Mouse (Mus musculus): ENCODE data around the gene Hcn4. TPM values are rescaled to one million over a fixed set of nuclear protein-coding genes. Genes with fewer than 3 reads are reported as not detected.

Hcn4 gene
- 1.8 and 2.7 TPM in 2 replicates for polyA plus RNA-seq (2016; fragmentation: Nextera tagmentation; extraction: Ambion mirVana)

DNA sequence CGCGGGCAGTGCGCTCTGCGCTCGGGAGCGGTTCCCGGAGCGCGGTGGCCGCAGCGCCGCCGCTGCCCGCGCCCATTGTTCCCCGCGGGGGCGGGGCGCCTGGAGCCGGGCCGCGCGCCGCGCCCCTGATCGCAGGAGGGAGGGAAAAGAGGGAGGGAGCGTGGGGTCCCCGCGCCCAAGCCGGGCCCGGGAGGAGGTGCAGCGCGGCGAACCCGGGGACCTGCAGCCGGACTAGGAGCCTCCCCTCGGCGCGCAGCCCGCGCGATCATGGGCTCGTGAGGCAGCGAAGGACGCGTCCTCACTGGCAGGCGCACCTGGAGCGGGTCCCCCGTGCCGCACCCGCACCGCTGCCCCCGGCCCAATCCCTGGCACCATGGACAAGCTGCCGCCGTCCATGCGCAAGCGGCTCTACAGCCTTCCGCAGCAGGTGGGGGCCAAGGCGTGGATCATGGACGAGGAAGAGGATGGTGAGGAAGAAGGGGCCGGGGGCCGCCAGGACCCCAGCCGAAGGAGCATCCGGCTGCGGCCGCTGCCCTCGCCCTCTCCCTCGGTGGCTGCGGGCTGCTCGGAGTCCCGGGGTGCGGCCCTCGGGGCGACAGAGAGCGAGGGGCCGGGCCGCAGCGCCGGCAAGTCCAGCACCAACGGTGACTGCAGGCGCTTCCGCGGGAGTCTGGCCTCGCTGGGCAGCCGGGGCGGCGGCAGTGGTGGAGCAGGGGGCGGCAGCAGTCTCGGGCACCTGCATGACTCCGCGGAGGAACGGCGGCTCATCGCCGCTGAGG lies at the start of gene Hcn4:
TSS of gene Hcn4 (plus strand) at position 274 of the 779 bp plus-strand sequence.
- Histone ChIP-seq H3K4me2 (replicated peaks) (peak within 1 kb of the TSS; percentile 82), H3K27ac (peak within 1 kb of the TSS; percentile 96), H3K4me1 (peaks cover 38% of the 10 kb centered on the region), H3K9me3 (replicated peaks) (no peaks in the 10 kb centered on the region), H3K4me3 (peak within 1 kb of the TSS; percentile 79), H3K36me3 (no peaks in the 10 kb centered on the region), H3K9ac (peak within 1 kb of the TSS; percentile 80), H3K27me3 (peaks cover 59% of the 10 kb centered on the region)
- WGBS = under 1% methylated on average over 68 of the region's 95 CpGs
- ATAC-seq (ENCODE audit: low FRiP score) = peak; percentile 32; the same call in 1 of the 2 replicates

DNA sequence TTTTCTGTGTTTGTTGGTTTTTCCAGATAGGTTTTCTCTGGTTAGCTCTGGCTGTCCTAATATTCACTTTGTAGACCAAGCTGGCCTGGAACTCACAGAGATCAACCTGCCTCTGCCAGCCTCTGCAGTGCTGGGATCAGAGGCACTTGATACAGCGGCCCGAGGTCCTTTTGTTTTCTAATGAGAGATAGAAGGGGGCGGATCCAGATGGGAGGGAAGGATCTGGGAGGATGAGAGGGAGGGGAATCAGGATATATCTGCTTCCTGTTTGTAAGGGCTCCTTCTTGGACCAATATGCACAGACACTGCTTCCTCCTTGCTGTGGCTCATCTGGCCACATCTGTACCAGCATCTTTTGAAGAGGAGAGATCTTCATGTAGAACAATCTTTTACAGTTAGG lies 48.5 kb upstream of the Hcn4 start:
- no peaks in the 10 kb centered on the region for H3K36me3 ChIP-seq
- no peaks in the 10 kb centered on the region for H3K27me3 ChIP-seq
- H3K27ac ChIP-seq = no peak overlapping the region
- no peak overlapping the region for H3K4me3 ChIP-seq
- ATAC-seq (ENCODE audit: low FRiP score) = no peak
- no peaks in the 10 kb centered on the region for H3K9me3 ChIP-seq (replicated peaks)
- H3K4me2 ChIP-seq (replicated peaks) = no peak overlapping the region
- H3K9ac ChIP-seq = no peak overlapping the region
- H3K4me1 ChIP-seq = peaks cover 3% of the 10 kb centered on the region; the same call in 1 of the 2 replicates
- WGBS = 74% methylated on average over 3 of the region's 3 CpGs

GRCm38 (mm10) chr9:58775363-58775762 lies 47.8 kb upstream of the Hcn4 start:
- no peaks in the 10 kb centered on the region for H3K4me1 ChIP-seq
- 8% methylated on average over 2 of the region's 2 CpGs for WGBS

GRCm38 (mm10) chr9:58789476-58789875 lies 33.7 kb upstream of the Hcn4 start:
- H3K27ac ChIP-seq = no peak overlapping the region
- H3K4me2 ChIP-seq (replicated peaks) = no peak overlapping the region
- H3K4me3 ChIP-seq = no peak overlapping the region
- no peak overlapping the region for H3K9ac ChIP-seq
- H3K27me3 ChIP-seq = no peaks in the 10 kb centered on the region
- H3K9me3 ChIP-seq (replicated peaks) = no peaks in the 10 kb centered on the region
- 82% methylated on average over 3 of the region's 3 CpGs for WGBS
- peaks cover 3% of the 10 kb centered on the region; the same call in 1 of the 2 replicates for H3K4me1 ChIP-seq
- H3K36me3 ChIP-seq = no peaks in the 10 kb centered on the region
- no peak for ATAC-seq (ENCODE audit: low FRiP score)

More at GRCm38 (mm10) chr9:58775363-58775762, 47.8 kb upstream of the Hcn4 start:
- no peak for ATAC-seq (ENCODE audit: low FRiP score)
- no peak overlapping the region for H3K27ac ChIP-seq
- no peak overlapping the region for H3K4me2 ChIP-seq (replicated peaks)
- H3K36me3 ChIP-seq = no peaks in the 10 kb centered on the region
- H3K9ac ChIP-seq = no peak overlapping the region
- H3K4me3 ChIP-seq = no peak overlapping the region
- no peaks in the 10 kb centered on the region for H3K27me3 ChIP-seq
- no peaks in the 10 kb centered on the region for H3K9me3 ChIP-seq (replicated peaks)

- Histone ChIP-seq H3K4me1 (no peaks in the 10 kb centered on the region), H3K4me2 (replicated peaks) (no peak overlapping the region), H3K27me3 (peaks cover 2% of the 10 kb centered on the region; the same call in 1 of the 2 replicates), H3K9me3 (replicated peaks) (no peaks in the 10 kb centered on the region), H3K4me3 (no peak overlapping the region), H3K27ac (no peak overlapping the region), H3K36me3 (no peaks in the 10 kb centered on the region), H3K9ac (no peak overlapping the region)
- ATAC-seq (ENCODE audit: low FRiP score) = no peak
- WGBS = 87% methylated on average over 7 of the region's 7 CpGs
Measured at GRCm38 (mm10) chr9:58798155-58798554, 25.1 kb upstream of the Hcn4 start.

DNA sequence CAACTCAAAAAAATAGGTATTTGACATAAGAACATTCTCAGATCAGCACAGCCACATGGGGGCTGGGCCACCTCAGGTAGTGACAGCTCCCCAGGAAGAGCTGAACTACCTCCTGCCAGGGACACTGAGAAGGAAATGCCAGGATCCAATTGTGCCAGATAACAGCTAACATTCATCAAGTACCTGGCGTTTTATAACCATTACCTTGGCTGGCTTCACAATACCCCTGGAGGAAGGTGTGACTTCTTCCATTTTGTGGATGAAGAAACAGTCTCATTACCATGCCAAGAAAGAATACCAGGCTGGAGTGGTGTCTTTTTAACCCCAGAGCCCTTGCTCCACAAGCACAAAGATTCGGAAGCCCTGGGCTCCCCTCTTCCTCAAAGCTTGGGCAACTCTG lies 21.8 kb upstream of the Hcn4 start:
- H3K27me3 ChIP-seq = peaks cover 2% of the 10 kb centered on the region
- ATAC-seq (ENCODE audit: low FRiP score) = no peak
- peaks cover 5% of the 10 kb centered on the region; the same call in 1 of the 2 replicates for H3K4me1 ChIP-seq
- H3K9me3 ChIP-seq (replicated peaks) = no peaks in the 10 kb centered on the region
- no peak overlapping the region for H3K27ac ChIP-seq
- 83% methylated on average over 2 of the region's 2 CpGs for WGBS
- no peak overlapping the region for H3K4me3 ChIP-seq
- H3K4me2 ChIP-seq (replicated peaks) = no peak overlapping the region
- H3K36me3 ChIP-seq = no peaks in the 10 kb centered on the region
- no peak overlapping the region for H3K9ac ChIP-seq

GRCm38 (mm10) chr9:58802294-58802693 lies 20.9 kb upstream of the Hcn4 start:
- no peak for ATAC-seq (ENCODE audit: low FRiP score)
- Histone ChIP-seq H3K27ac (no peak overlapping the region), H3K4me3 (no peak overlapping the region), H3K4me2 (replicated peaks) (no peak overlapping the region), H3K9ac (no peak overlapping the region), H3K9me3 (replicated peaks) (no peaks in the 10 kb centered on the region), H3K4me1 (peaks cover 5% of the 10 kb centered on the region; the same call in 1 of the 2 replicates), H3K27me3 (peaks cover 5% of the 10 kb centered on the region), H3K36me3 (no peaks in the 10 kb centered on the region)
- WGBS = 68% methylated on average over 4 of the region's 4 CpGs

GRCm38 (mm10) chr9:58802802-58803201 lies 20.4 kb upstream of the Hcn4 start:
- ATAC-seq (ENCODE audit: low FRiP score) = no peak
- Histone ChIP-seq H3K9me3 (replicated peaks) (no peaks in the 10 kb centered on the region), H3K4me2 (replicated peaks) (no peak overlapping the region), H3K27ac (no peak overlapping the region), H3K4me3 (no peak overlapping the region), H3K36me3 (no peaks in the 10 kb centered on the region), H3K4me1 (peaks cover 5% of the 10 kb centered on the region; the same call in 1 of the 2 replicates), H3K9ac (no peak overlapping the region), H3K27me3 (peaks cover 10% of the 10 kb centered on the region)
- whole genome bisulfite sequencing = 72% methylated on average over 5 of the region's 5 CpGs

GRCm38 (mm10) chr9:58805601-58806318 lies 17.5 kb upstream of the Hcn4 start:
- Histone ChIP-seq H3K4me3 (peak overlapping the region; percentile 8; the same call in 1 of the 2 replicates), H3K27me3 (peaks cover 10% of the 10 kb centered on the region), H3K4me2 (replicated peaks) (peak overlapping the region; percentile 49), H3K4me1 (peaks cover 5% of the 10 kb centered on the region; the same call in 1 of the 2 replicates), H3K27ac (no peak overlapping the region), H3K9me3 (replicated peaks) (no peaks in the 10 kb centered on the region), H3K36me3 (no peaks in the 10 kb centered on the region), H3K9ac (no peak overlapping the region)
- 11% methylated on average over 15 of the region's 15 CpGs for WGBS
- ATAC-seq (ENCODE audit: low FRiP score) = no peak

DNA sequence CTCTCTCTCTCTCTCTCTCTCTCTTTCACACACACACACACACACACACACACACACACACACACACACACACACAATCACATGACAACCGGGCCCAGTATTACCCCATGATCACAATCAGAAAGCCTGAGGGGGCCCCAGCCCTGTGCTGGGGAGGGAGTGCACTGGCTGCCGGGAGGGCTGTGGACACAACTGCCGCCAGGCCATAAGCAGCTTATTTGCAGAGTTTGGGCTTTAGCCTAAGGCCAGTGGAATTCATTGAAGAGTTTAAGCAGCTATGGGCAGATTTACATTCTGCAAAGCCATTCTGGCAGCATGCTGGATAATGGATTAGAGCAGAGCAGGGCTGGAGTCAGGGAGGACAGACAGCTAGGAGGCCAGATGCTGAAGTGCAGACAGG lies 12.0 kb upstream of the Hcn4 start:
- Histone ChIP-seq H3K36me3 (no peaks in the 10 kb centered on the region), H3K9ac (no peak overlapping the region), H3K27ac (no peak overlapping the region), H3K4me2 (replicated peaks) (no peak overlapping the region), H3K27me3 (peaks cover 8% of the 10 kb centered on the region; the same call in 1 of the 2 replicates), H3K4me3 (no peak overlapping the region), H3K9me3 (replicated peaks) (no peaks in the 10 kb centered on the region), H3K4me1 (0 out of 2 replicates have a peak, but pooled peaks cover 7% of the 10 kb centered on the region)
- 51% methylated on average over 3 of the region's 3 CpGs for WGBS
- ATAC-seq (ENCODE audit: low FRiP score) = no peak

DNA sequence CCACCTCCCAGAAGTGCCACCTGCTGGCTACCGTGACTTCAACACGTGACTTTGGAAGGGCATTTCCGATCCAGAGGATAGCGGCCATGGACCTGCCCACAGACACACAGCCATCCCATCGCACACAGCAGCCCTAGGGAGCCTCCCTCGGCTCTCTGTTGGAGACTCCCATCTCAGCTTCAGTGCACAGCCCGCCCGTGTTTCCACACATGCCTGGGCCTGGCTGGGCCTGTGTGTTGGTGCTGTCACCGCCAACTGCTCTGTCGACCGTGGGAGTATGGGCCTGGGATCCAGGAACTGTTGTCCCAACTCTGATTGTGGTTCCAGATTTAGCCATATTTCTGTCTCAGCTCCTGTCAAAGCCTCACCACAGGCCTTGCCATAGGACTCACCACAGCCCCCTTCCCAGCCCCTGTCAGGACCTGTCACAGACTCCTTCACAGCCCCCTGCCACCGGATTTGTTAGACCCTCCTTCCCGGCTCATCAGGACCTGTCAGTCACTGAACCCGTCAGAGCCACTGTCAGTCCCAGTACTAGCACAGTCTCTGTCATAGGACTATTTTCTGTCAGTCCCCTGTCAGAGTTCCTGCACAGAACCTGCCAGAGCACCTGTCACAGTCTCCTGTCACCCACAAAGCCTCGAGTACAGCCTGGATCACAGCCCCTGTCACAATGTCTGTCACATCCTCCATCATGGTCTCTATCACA lies 7.5 kb upstream of the Hcn4 start:
- H3K27me3 ChIP-seq = peaks cover 25% of the 10 kb centered on the region
- no peaks in the 10 kb centered on the region for H3K36me3 ChIP-seq
- H3K4me1 ChIP-seq = peaks cover 17% of the 10 kb centered on the region
- WGBS = 58% methylated on average over 15 of the region's 15 CpGs
- no peak overlapping the region for H3K4me2 ChIP-seq (replicated peaks)
- no peak overlapping the region for H3K9ac ChIP-seq
- H3K9me3 ChIP-seq (replicated peaks) = no peaks in the 10 kb centered on the region
- H3K4me3 ChIP-seq = no peak overlapping the region
- no peak overlapping the region for H3K27ac ChIP-seq
- ATAC-seq (ENCODE audit: low FRiP score) = no peak

DNA sequence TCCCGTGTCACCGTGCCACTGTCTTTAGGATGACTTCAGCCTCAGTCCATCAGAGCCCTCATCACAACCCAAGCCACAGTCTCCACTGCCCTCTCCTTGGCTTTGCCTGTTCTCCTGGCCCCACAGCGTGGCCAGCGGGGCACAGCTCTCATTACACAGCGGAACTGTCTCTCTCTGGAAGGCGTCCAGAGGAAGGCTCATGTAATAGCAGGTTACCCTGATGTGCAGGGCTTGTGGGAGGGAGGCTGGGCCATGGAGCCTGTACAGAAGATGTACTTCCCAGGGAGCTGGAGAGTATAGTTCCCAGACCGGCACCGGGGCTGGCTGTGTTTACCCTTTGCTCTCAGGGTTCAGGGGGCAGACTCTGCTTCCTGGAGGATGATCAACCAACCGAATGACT lies 6.8 kb upstream of the Hcn4 start:
- H3K27ac ChIP-seq = no peak overlapping the region
- H3K36me3 ChIP-seq = no peaks in the 10 kb centered on the region
- H3K4me1 ChIP-seq = peaks cover 16% of the 10 kb centered on the region
- no peak for ATAC-seq (ENCODE audit: low FRiP score)
- H3K4me3 ChIP-seq = no peak overlapping the region
- H3K9me3 ChIP-seq (replicated peaks) = no peaks in the 10 kb centered on the region
- peaks cover 33% of the 10 kb centered on the region for H3K27me3 ChIP-seq
- no peak overlapping the region for H3K9ac ChIP-seq
- 60% methylated on average over 9 of the region's 9 CpGs for WGBS
- H3K4me2 ChIP-seq (replicated peaks) = no peak overlapping the region
